In the genomic region with DNA sequence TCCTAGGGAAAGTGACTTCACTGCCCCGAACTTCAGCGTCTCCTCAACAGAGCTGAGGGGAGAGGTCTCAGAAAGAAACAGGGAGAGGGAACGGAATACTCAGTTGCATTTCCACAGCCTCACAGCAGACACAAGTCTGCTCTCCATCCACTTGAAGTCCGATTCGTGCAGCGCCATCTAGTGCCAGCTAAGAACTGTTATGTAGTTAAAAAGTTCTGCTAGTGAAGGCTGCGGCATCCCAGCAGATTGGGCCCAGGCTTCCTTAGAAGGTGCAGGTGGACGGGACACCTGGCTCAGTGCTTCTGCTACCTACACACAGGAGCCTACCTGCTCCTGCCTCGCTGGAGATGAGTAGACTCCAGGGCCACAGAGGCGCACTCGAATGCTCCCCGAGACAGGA, we compare ENCODE assay signal across 10 mouse cellular contexts. TPM values are rescaled to one million over a fixed set of nuclear protein-coding genes. Genes with fewer than 3 reads are reported as not detected.
DNase-seq lines count a peak whose midpoint lies in the region; ATAC-seq and TF ChIP-seq lines count a peak whose summit lies in the region.
"Had no signal": no experiment of that assay in that cellular context is flagged by ENCODE, and none has a peak within 500 bp of the region (broad histone marks: within the 10 kb centered on the region; RNA-seq: fewer than 3 reads in every experiment).

No protein-coding gene starts in this region.

- H3K36me3 ChIP-seq in hindbrain, embryonic 14.5 days (replicated peaks; ENCODE audit: control insufficient read depth, insufficient read depth): no peaks in the 10 kb centered on the region
- H3K36me3 ChIP-seq in liver, postnatal 0 days (replicated peaks; ENCODE audit: insufficient read depth, low read length): no peaks in the 10 kb centered on the region
- H3K36me3 ChIP-seq: midbrain, embryonic 12.5 days had no signal

- H3K4me3 ChIP-seq in cortical plate, adult 2 months (ENCODE audit: insufficient read depth, low read length): no peak overlapping the region
- H3K4me3 ChIP-seq in hindbrain, embryonic 14.5 days (replicated peaks; ENCODE audit: low read length): no peak overlapping the region
- no peak overlapping the region for H3K4me3 ChIP-seq in liver, postnatal 0 days (ENCODE audit: low read depth, low read length)
- H3K4me3 ChIP-seq: erythroblast, embryonic 14.5 days had no signal

- WGBS in hindbrain, embryonic 14.5 days: 23% methylated on average over 12 of the region's 12 CpGs
- 27% methylated on average over 12 of the region's 12 CpGs for WGBS in liver, postnatal 0 days (ENCODE audit: insufficient replicate concordance)

- no peaks in the 10 kb centered on the region for H3K9me3 ChIP-seq in hindbrain, embryonic 14.5 days (ENCODE audit: control insufficient read depth, low read length)
- H3K9me3 ChIP-seq in liver, postnatal 0 days (ENCODE audit: low read length): no peaks in the 10 kb centered on the region
- H3K9me3 ChIP-seq: midbrain, embryonic 12.5 days had no signal

- peaks cover 17% of the 10 kb centered on the region for H3K27me3 ChIP-seq in hindbrain, embryonic 14.5 days (ENCODE audit: control insufficient read depth, insufficient read depth, low read length)
- peaks cover 20% of the 10 kb centered on the region for H3K27me3 ChIP-seq in liver, postnatal 0 days (ENCODE audit: insufficient read depth, low read length)

- no peak for TF ChIP-seq EP300 in liver, postnatal 0 days (IDR thresholded peaks at IDR 0.05; ENCODE audit: low read depth)

- H3K4me1 ChIP-seq in cortical plate, adult 2 months (ENCODE audit: control insufficient read depth, insufficient read depth, low read length): no peaks in the 10 kb centered on the region
- H3K4me1 ChIP-seq in hindbrain, embryonic 14.5 days (replicated peaks; ENCODE audit: control insufficient read depth, insufficient read depth, low read length): peaks cover 6% of the 10 kb centered on the region
- 0 out of 2 replicates have a peak, but pooled peaks cover 4% of the 10 kb centered on the region for H3K4me1 ChIP-seq in liver, postnatal 0 days (ENCODE audit: insufficient read depth)

- DNase-seq in kidney, adult 9 months: peak; percentile 16
- no peak for DNase-seq in kidney, adult 11 months
- peak; percentile 17 for DNase-seq in adrenal gland, adult 2 months
- DNase-seq in hindbrain, embryonic 14.5 days (ENCODE audit: low spot score): peak; percentile 76
- no peak for DNase-seq in liver, postnatal 0 days
- peak; percentile 73 for DNase-seq in right cerebral cortex, adult 18-20 months
- no peak for DNase-seq in spleen, adult 18-20 months

- no peak for TF ChIP-seq POLR2A in cortical plate, adult 2 months (IDR thresholded peaks at IDR 0.05; ENCODE audit: extremely low read depth, insufficient read depth, low read length)

- no peak for ATAC-seq in hindbrain, embryonic 14.5 days (ENCODE audit: low FRiP score)
- no peak for ATAC-seq in liver, postnatal 0 days

- no peak overlapping the region for H3K4me2 ChIP-seq in hindbrain, embryonic 14.5 days (replicated peaks)
- no peak overlapping the region for H3K4me2 ChIP-seq in liver, postnatal 0 days (ENCODE audit: low read depth, low read length)

- no peak overlapping the region for H3K27ac ChIP-seq in cortical plate, adult 2 months (ENCODE audit: insufficient read depth, low read length)
- H3K27ac ChIP-seq in hindbrain, embryonic 14.5 days: no peak overlapping the region
- H3K27ac ChIP-seq in liver, postnatal 0 days (ENCODE audit: low read depth): no peak overlapping the region
- H3K27ac ChIP-seq: midbrain, embryonic 12.5 days had no signal

- peak; percentile 78 for TF ChIP-seq CTCF in cortical plate, adult 2 months (IDR thresholded peaks at IDR 0.05; ENCODE audit: extremely low read depth, insufficient read depth, low read length)
- TF ChIP-seq CTCF in liver, postnatal 0 days (IDR thresholded peaks at IDR 0.05; ENCODE audit: low read depth): peak; percentile 61

- H3K9ac ChIP-seq in hindbrain, embryonic 14.5 days: no peak overlapping the region
- no peak overlapping the region for H3K9ac ChIP-seq in liver, postnatal 0 days (replicated peaks)

RNA-seq across cellular contexts. Expression of a gene that starts 0.8 kb away (rescaled TPM):
- total RNA-seq in adrenal gland, adult 2 months (2021): 1 to 10 TPM in 1 of 2 experiments, under 1 TPM in 1; 0.98 to 1.3 TPM
- polyA plus RNA-seq in adrenal gland, adult 2 months (2012; rRNA removed): 0.59 and 0.67 TPM in 2 replicates
- polyA plus RNA-seq in cortical plate, adult 2 months (2012; rRNA removed): 135 and 136 TPM in 2 replicates
- 56.9 and 64.2 TPM in 2 replicates for polyA plus RNA-seq in hindbrain, embryonic 14.5 days (2014; fragmentation: Nextera tagmentation; extraction: Ambion mirVana)
- polyA plus RNA-seq in liver, postnatal 0 days (2015; fragmentation: Nextera tagmentation; extraction: Ambion mirVana): not detected in 2 replicates
- polyA plus RNA-seq: erythroblast, embryonic 14.5 days had no signal

RNA-seq across cellular contexts. Expression of a gene that starts 39.7 kb away (rescaled TPM):
- total RNA-seq in adrenal gland, adult 2 months (2021): 10 to 100 TPM; 31.3 to 37.6 TPM
- polyA plus RNA-seq in adrenal gland, adult 2 months (2012; rRNA removed): 0.15 and 0.29 TPM in 2 replicates
- 15.7 and 15.9 TPM in 2 replicates for polyA plus RNA-seq in cortical plate, adult 2 months (2012; rRNA removed)
- 14.6 and 14.9 TPM in 2 replicates for polyA plus RNA-seq in hindbrain, embryonic 14.5 days (2014; fragmentation: Nextera tagmentation; extraction: Ambion mirVana)
- polyA plus RNA-seq in liver, postnatal 0 days (2015; fragmentation: Nextera tagmentation; extraction: Ambion mirVana): 2.9 TPM in 2 replicates
- polyA plus RNA-seq: erythroblast, embryonic 14.5 days had no signal

Comparison
In these comparisons a context has a peak if more than half of its experiments do, and no peak if none do; other contexts are left out.
1. DNase-seq: peak in kidney, adult 9 months (single experiment), adrenal gland, adult 2 months (single experiment), hindbrain, embryonic 14.5 days (single experiment) and right cerebral cortex, adult 18-20 months (single experiment); none in kidney, adult 11 months (single experiment), liver, postnatal 0 days (single experiment) and spleen, adult 18-20 months (0 of 2).
2. RNA of a gene that starts 0.8 kb away (polyA plus RNA-seq): 135 to 136 TPM in cortical plate, adult 2 months and 56.9 to 64.2 TPM in hindbrain, embryonic 14.5 days; 0.59 to 0.67 TPM in adrenal gland, adult 2 months and not detected in liver, postnatal 0 days; every median in the first group is over 10 times any median in the second.